Mouse (Mus musculus): ENCODE data around the gene Rmdn3. TPM values are rescaled to one million over a fixed set of nuclear protein-coding genes. Genes with fewer than 3 reads are reported as not detected.

Gene Rmdn3
- total RNA-seq, 2 experiments from 2014 or later, result 41.1 to 75.8 TPM

- ATAC-seq (replicated peaks; ENCODE audit: low FRiP score, poor library complexity, severe bottlenecking), result peak; percentile 96
These were observed 44.3 kb downstream of the Rmdn3 start, which contains the start of gene Rad51 for GRCm38 (mm10) chr2:119112438-119113112. Gene Rad51, plus strand, starts transcription at chr2:119112793.

GRCm38 (mm10) chr2:119111060-119111459 is 45.8 kb downstream of the Rmdn3 start:
- ATAC-seq (replicated peaks; ENCODE audit: low FRiP score, poor library complexity, severe bottlenecking), result no peak

GRCm38 (mm10) chr2:119108554-119108953 is 48.3 kb downstream of the Rmdn3 start:
- no peak for ATAC-seq (replicated peaks; ENCODE audit: low FRiP score, poor library complexity, severe bottlenecking)

GRCm38 (mm10) chr2:119106583-119106982 is 50.3 kb downstream of the Rmdn3 start:
- no peak for ATAC-seq (replicated peaks; ENCODE audit: low FRiP score, poor library complexity, severe bottlenecking)

- ATAC-seq (replicated peaks; ENCODE audit: low FRiP score, poor library complexity, severe bottlenecking), result no peak
These were observed 55.3 kb downstream of the Rmdn3 start for GRCm38 (mm10) chr2:119101552-119101951.

Other genes with a start within 250 kb of the Rmdn3 start
- gene Chst14, start 230.5 kb downstream of the Rmdn3 start, total RNA-seq (2015; ENCODE audit: low replicate concordance), result not detected in 2 replicates
- 0.77 TPM in 1 of 2 replicates, not detected in the other for gene Chst14, start 230.5 kb downstream of the Rmdn3 start, total RNA-seq (2017; ENCODE audit: low replicate concordance)
- gene Ccdc32, start 127.6 kb downstream of the Rmdn3 start, total RNA-seq (2015; ENCODE audit: low replicate concordance), result 4.6 and 7.2 TPM in 2 replicates
- 10.1 and 12.9 TPM in 2 replicates for gene Ccdc32, start 127.6 kb downstream of the Rmdn3 start, total RNA-seq (2017; ENCODE audit: low replicate concordance)
- gene Rpusd2, start 122.2 kb downstream of the Rmdn3 start, total RNA-seq (2015; ENCODE audit: low replicate concordance), result 2.1 and 2.5 TPM in 2 replicates
- 0.61 and 0.90 TPM in 2 replicates for gene Rpusd2, start 122.2 kb downstream of the Rmdn3 start, total RNA-seq (2017; ENCODE audit: low replicate concordance)
- 282 and 376 TPM in 2 replicates for gene Knl1, start 109.9 kb downstream of the Rmdn3 start, total RNA-seq (2015; ENCODE audit: low replicate concordance)
- 418 and 469 TPM in 2 replicates for gene Knl1, start 109.9 kb downstream of the Rmdn3 start, total RNA-seq (2017; ENCODE audit: low replicate concordance)
- 51.2 and 66.7 TPM in 2 replicates for gene Rad51, start 44.2 kb downstream of the Rmdn3 start, total RNA-seq (2015; ENCODE audit: low replicate concordance)
- gene Rad51, start 44.2 kb downstream of the Rmdn3 start, total RNA-seq (2017; ENCODE audit: low replicate concordance), result 23.8 and 50.4 TPM in 2 replicates
- gene Gchfr, start 10.7 kb upstream of the Rmdn3 start, total RNA-seq (2015; ENCODE audit: low replicate concordance), result not detected in 2 replicates
- not detected in 2 replicates for gene Gchfr, start 10.7 kb upstream of the Rmdn3 start, total RNA-seq (2017; ENCODE audit: low replicate concordance)
- not detected in 2 replicates for gene Gm14137, start 17.5 kb upstream of the Rmdn3 start, total RNA-seq (2015; ENCODE audit: low replicate concordance)
- 0.53 TPM in 1 of 2 replicates, not detected in the other for gene Gm14137, start 17.5 kb upstream of the Rmdn3 start, total RNA-seq (2017; ENCODE audit: low replicate concordance)
- 5.4 and 17.6 TPM in 2 replicates for gene Zfyve19, start 51.6 kb upstream of the Rmdn3 start, total RNA-seq (2015; ENCODE audit: low replicate concordance)
- 5.1 and 12.1 TPM in 2 replicates for gene Zfyve19, start 51.6 kb upstream of the Rmdn3 start, total RNA-seq (2017; ENCODE audit: low replicate concordance)
- gene Dnajc17, start 51.8 kb upstream of the Rmdn3 start, total RNA-seq (2015; ENCODE audit: low replicate concordance), result 8.4 and 13.3 TPM in 2 replicates
- gene Dnajc17, start 51.8 kb upstream of the Rmdn3 start, total RNA-seq (2017; ENCODE audit: low replicate concordance), result 24.7 and 54.9 TPM in 2 replicates
- not detected in 2 replicates for gene Ppp1r14d, start 72.9 kb upstream of the Rmdn3 start, total RNA-seq (2015; ENCODE audit: low replicate concordance)
- gene Ppp1r14d, start 72.9 kb upstream of the Rmdn3 start, total RNA-seq (2017; ENCODE audit: low replicate concordance), result not detected in 2 replicates
- not detected in 2 replicates for gene Spint1, start 80.3 kb upstream of the Rmdn3 start, total RNA-seq (2015; ENCODE audit: low replicate concordance)
- not detected in 2 replicates for gene Spint1, start 80.3 kb upstream of the Rmdn3 start, total RNA-seq (2017; ENCODE audit: low replicate concordance)
- gene Rhov, start 114.2 kb upstream of the Rmdn3 start, total RNA-seq (2015; ENCODE audit: low replicate concordance), result not detected in 2 replicates
- not detected in 2 replicates for gene Rhov, start 114.2 kb upstream of the Rmdn3 start, total RNA-seq (2017; ENCODE audit: low replicate concordance)
- 1.1 and 2.1 TPM in 2 replicates for gene Vps18, start 131.7 kb upstream of the Rmdn3 start, total RNA-seq (2015; ENCODE audit: low replicate concordance)
- 3.7 and 4.1 TPM in 2 replicates for gene Vps18, start 131.7 kb upstream of the Rmdn3 start, total RNA-seq (2017; ENCODE audit: low replicate concordance)
- not detected in 2 replicates for gene Dll4, start 168.8 kb upstream of the Rmdn3 start, total RNA-seq (2015; ENCODE audit: low replicate concordance)
- gene Dll4, start 168.8 kb upstream of the Rmdn3 start, total RNA-seq (2017; ENCODE audit: low replicate concordance), result not detected in 2 replicates
- 4.3 TPM in 1 of 2 replicates, not detected in the other for gene Chac1, start 194.2 kb upstream of the Rmdn3 start, total RNA-seq (2015; ENCODE audit: low replicate concordance)
- gene Chac1, start 194.2 kb upstream of the Rmdn3 start, total RNA-seq (2017; ENCODE audit: low replicate concordance), result 0.13 TPM in 1 of 2 replicates, not detected in the other